Mouse (Mus musculus) lung, adult 2 months (tissue): Measurements from ENCODE around the gene Cbarp.

ENCODE experiments used
- CTCF ChIP-seq: fragments of 200-500 bp; IDR thresholded peaks from 2 replicates; pipeline ENCODE4 v1.5.1; 2011; ENCODE audit warnings: mild to moderate bottlenecking, low read length, control low read depth; ENCODE audit not compliant: insufficient read depth
- POLR2A ChIP-seq: fragments of 200-500 bp; IDR thresholded peaks from 2 replicates; pipeline ENCODE4 v1.6.1; 2011; ENCODE audit warnings: low read depth, mild to moderate bottlenecking, control low read depth, low read length, borderline replicate concordance; ENCODE audit errors: extremely low read depth

GRCm38 (mm10) chr10:80098630-80099029 lies 42.0 kb downstream of the Cbarp start:
- TF ChIP-seq POLR2A (no peak), CTCF (no peak)
